Mouse (Mus musculus): Measurements from ENCODE around the gene Pcnx2.

GRCm38 (mm10) chr8:125725037-125725820, 172.9 kb downstream of the Pcnx2 start:
- TF ChIP-seq CTCF (conservative IDR thresholded peaks at IDR 0.05; ENCODE audit: low read length) (no peak), NANOG (IDR thresholded peaks at IDR 0.05; ENCODE audit: borderline replicate concordance, low read length) (no peak)
